In genomic region chr11:84276979-84277378, GRCm38 (mm10) we compare ENCODE assay signal across 21 mouse cellular contexts.
A peak's percentile ranks its signal among the peaks of the same experiment; 100 is the strongest.
DNase-seq lines count a peak whose midpoint lies in the region; ATAC-seq and TF ChIP-seq lines count a peak whose summit lies in the region.
"Had no signal": no experiment of that assay in that cellular context is flagged by ENCODE, and none has a peak within 500 bp of the region (broad histone marks: within the 10 kb centered on the region; RNA-seq: fewer than 3 reads in every experiment).

No protein-coding gene starts in this region.

- DNase-seq in midbrain, embryonic 11.5 days (ENCODE audit: low spot score, missing footprints) = peak; percentile 84
- no peak for DNase-seq in midbrain, postnatal 0 days (ENCODE audit: low spot score)
- DNase-seq in ZHBTc4 (ENCODE audit: low read depth, low spot score) = peak; percentile 83
- no peak for DNase-seq in MN1 (ENCODE audit: low spot score)
- no peak for DNase-seq in heart, adult 8-10 months (ENCODE audit: low spot score)
- no peak for DNase-seq in spleen, postnatal 4 days (ENCODE audit: low spot score in 2 of 2)
- DNase-seq: adrenal gland, postnatal 25 days; cerebellum, adult 8-10 months; gastrocnemius, postnatal 10 days; heart, postnatal 10 days; kidney, adult 8-10 months; kidney, postnatal 25 days; layer of hippocampus, adult 9-11 months; lung, postnatal 14 days had no signal

- no peak overlapping the region for H3K9ac ChIP-seq in midbrain, embryonic 11.5 days (ENCODE audit: low read length)
- no peak overlapping the region for H3K9ac ChIP-seq in midbrain, postnatal 0 days (replicated peaks; ENCODE audit: low read length, poor library complexity, severe bottlenecking)
- no peak overlapping the region for H3K9ac ChIP-seq in hindbrain, embryonic 12.5 days
- no peak overlapping the region for H3K9ac ChIP-seq in neural tube, embryonic 12.5 days
- H3K9ac ChIP-seq: embryonic facial prominence, embryonic 15.5 days; limb, embryonic 15.5 days had no signal

- peaks cover 21% of the 10 kb centered on the region for H3K4me1 ChIP-seq in midbrain, embryonic 11.5 days (ENCODE audit: control insufficient read depth, insufficient read depth, low read length)
- no peaks in the 10 kb centered on the region for H3K4me1 ChIP-seq in midbrain, postnatal 0 days (ENCODE audit: insufficient read depth, low read length)
- H3K4me1 ChIP-seq in hindbrain, embryonic 12.5 days = peaks cover 22% of the 10 kb centered on the region
- peaks cover 15% of the 10 kb centered on the region for H3K4me1 ChIP-seq in neural tube, embryonic 12.5 days
- H3K4me1 ChIP-seq: megakaryocyte, embryonic 14.5 days had no signal

- no peaks in the 10 kb centered on the region for H3K9me3 ChIP-seq in midbrain, embryonic 11.5 days (ENCODE audit: control insufficient read depth, low read length)
- H3K9me3 ChIP-seq in midbrain, postnatal 0 days (ENCODE audit: low read length) = no peaks in the 10 kb centered on the region
- H3K9me3 ChIP-seq in hindbrain, embryonic 12.5 days (replicated peaks) = no peaks in the 10 kb centered on the region
- no peaks in the 10 kb centered on the region for H3K9me3 ChIP-seq in neural tube, embryonic 12.5 days
- H3K9me3 ChIP-seq: embryonic facial prominence, embryonic 15.5 days; limb, embryonic 15.5 days; megakaryocyte, embryonic 14.5 days had no signal

- no peaks in the 10 kb centered on the region for H3K27me3 ChIP-seq in midbrain, embryonic 11.5 days (ENCODE audit: control insufficient read depth, insufficient read depth, low read length)
- H3K27me3 ChIP-seq in midbrain, postnatal 0 days (ENCODE audit: insufficient read depth, low read length) = no peaks in the 10 kb centered on the region
- no peaks in the 10 kb centered on the region for H3K27me3 ChIP-seq in hindbrain, embryonic 12.5 days
- no peaks in the 10 kb centered on the region for H3K27me3 ChIP-seq in neural tube, embryonic 12.5 days (replicated peaks)
- H3K27me3 ChIP-seq: embryonic facial prominence, embryonic 15.5 days; limb, embryonic 15.5 days; megakaryocyte, embryonic 14.5 days had no signal

- no peak overlapping the region for H3K4me2 ChIP-seq in midbrain, embryonic 11.5 days
- no peak overlapping the region for H3K4me2 ChIP-seq in midbrain, postnatal 0 days (ENCODE audit: low read depth, low read length, poor library complexity, severe bottlenecking)
- no peak overlapping the region for H3K4me2 ChIP-seq in hindbrain, embryonic 12.5 days (replicated peaks)
- no peak overlapping the region for H3K4me2 ChIP-seq in neural tube, embryonic 12.5 days (replicated peaks)
- H3K4me2 ChIP-seq: embryonic facial prominence, embryonic 15.5 days; limb, embryonic 15.5 days had no signal

- ATAC-seq in midbrain, embryonic 11.5 days (ENCODE audit: low FRiP score) = 0 out of 2 replicates have a peak, but pooled peaks have one; percentile 33
- no peak for ATAC-seq in midbrain, postnatal 0 days (ENCODE audit: low FRiP score)
- no peak for ATAC-seq in hindbrain, embryonic 12.5 days (ENCODE audit: low FRiP score)
- ATAC-seq in neural tube, embryonic 12.5 days (ENCODE audit: low FRiP score, low read depth) = no peak
- ATAC-seq: activated CD4-positive, CD25-positive, alpha-beta regulatory T cell, adult 4 months; inflammation-experienced regulatory T-cells, adult 6 months had no signal

- no peaks in the 10 kb centered on the region for H3K36me3 ChIP-seq in midbrain, embryonic 11.5 days (ENCODE audit: control insufficient read depth, insufficient read depth, low read length)
- peaks cover 17% of the 10 kb centered on the region for H3K36me3 ChIP-seq in midbrain, postnatal 0 days (ENCODE audit: insufficient read depth, low read length)
- H3K36me3 ChIP-seq in hindbrain, embryonic 12.5 days = 0 out of 2 replicates have a peak, but pooled peaks cover 17% of the 10 kb centered on the region
- H3K36me3 ChIP-seq in neural tube, embryonic 12.5 days = peaks cover 5% of the 10 kb centered on the region

- TF ChIP-seq CTCF in midbrain, postnatal 0 days (IDR thresholded peaks at IDR 0.05) = no peak

- 15% methylated on average over 5 of the region's 5 CpGs for WGBS in midbrain, embryonic 11.5 days
- WGBS in midbrain, postnatal 0 days = 12% methylated on average over 5 of the region's 5 CpGs
- 31% methylated on average over 5 of the region's 5 CpGs for WGBS in hindbrain, embryonic 12.5 days
- 21% methylated on average over 5 of the region's 5 CpGs for WGBS in neural tube, embryonic 12.5 days

- H3K27ac ChIP-seq in midbrain, embryonic 11.5 days (ENCODE audit: low read depth, low read length) = peak overlapping the region; percentile 31; the same call in 1 of the 2 replicates
- H3K27ac ChIP-seq in midbrain, postnatal 0 days (ENCODE audit: low read depth, low read length) = no peak overlapping the region
- peak overlapping the region; percentile 68 for H3K27ac ChIP-seq in hindbrain, embryonic 12.5 days
- peak overlapping the region; percentile 12; the same call in 1 of the 2 replicates for H3K27ac ChIP-seq in neural tube, embryonic 12.5 days
- H3K27ac ChIP-seq: embryonic facial prominence, embryonic 15.5 days; limb, embryonic 15.5 days had no signal

- no peak overlapping the region for H3K4me3 ChIP-seq in midbrain, embryonic 11.5 days (ENCODE audit: low read depth, low read length)
- no peak overlapping the region for H3K4me3 ChIP-seq in midbrain, postnatal 0 days (ENCODE audit: low read depth, low read length)
- no peak overlapping the region for H3K4me3 ChIP-seq in hindbrain, embryonic 12.5 days
- H3K4me3 ChIP-seq in neural tube, embryonic 12.5 days = no peak overlapping the region
- H3K4me3 ChIP-seq: embryonic facial prominence, embryonic 15.5 days; limb, embryonic 15.5 days; megakaryocyte, embryonic 14.5 days had no signal

Comparison
In these comparisons a context has a peak if more than half of its experiments do, and no peak if none do; other contexts are left out.
1. DNase-seq: peak in midbrain, embryonic 11.5 days (single experiment) and ZHBTc4 (single experiment); none in midbrain, postnatal 0 days (single experiment), MN1 (single experiment), heart, adult 8-10 months (single experiment) and spleen, postnatal 4 days (0 of 2).